Mouse (Mus musculus): Measurements from ENCODE around the gene Tigd3. TPM values are rescaled to one million over a fixed set of nuclear protein-coding genes. Genes with fewer than 3 reads are reported as not detected.

Gene Tigd3
- polyA plus RNA-seq, 1 experiment from 2014 or later, result 16.4 TPM

DNA sequence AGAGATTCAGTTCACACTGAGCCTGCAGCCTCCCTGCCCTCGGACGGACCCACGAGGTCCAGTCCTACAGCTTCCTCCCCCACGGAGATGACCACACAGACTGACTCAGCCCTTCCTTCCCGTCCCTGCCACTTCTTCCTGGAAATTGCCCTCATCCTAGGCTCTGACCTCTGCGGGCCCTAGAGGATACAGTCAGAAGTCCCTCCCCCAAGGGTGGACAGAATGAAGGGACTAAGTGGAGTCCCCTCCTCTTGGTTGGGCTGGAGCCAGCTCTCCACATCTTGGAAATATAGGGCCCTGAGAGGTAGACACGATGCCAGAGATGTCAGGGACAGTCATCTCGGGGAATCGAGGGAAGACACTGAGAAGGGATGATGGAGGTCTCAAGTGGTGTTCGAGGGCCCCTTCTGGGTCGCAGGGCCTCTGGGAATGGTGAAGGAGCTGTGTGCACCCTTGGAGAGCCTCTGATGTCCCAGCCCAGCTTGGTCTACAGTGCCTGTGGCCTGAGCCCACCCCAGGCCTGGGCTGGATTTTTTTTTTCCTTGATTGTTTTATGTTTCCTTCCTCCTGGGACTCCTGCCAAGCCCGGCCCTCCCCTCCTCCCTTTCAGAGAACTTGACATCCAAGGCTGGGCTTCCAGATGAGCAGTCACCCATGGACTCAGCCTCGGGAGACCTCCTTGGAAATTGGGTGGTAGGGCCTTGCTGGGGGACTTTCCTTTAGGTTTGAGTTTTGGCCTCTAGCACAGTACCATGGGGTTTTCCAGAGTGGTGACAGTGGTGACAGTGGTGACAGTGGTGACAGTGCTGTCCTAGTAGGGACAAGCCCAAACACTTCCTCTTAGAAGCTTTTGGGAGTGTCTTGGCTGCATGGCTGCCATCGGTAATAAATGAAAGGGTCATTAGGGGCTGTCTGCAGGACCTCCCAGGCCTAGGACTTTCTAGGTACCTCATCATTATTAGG lies 36.0 kb upstream of the Tigd3 start:
- no peak overlapping the region for H3K4me2 ChIP-seq
- peaks cover 12% of the 10 kb centered on the region for H3K4me1 ChIP-seq
- no peaks in the 10 kb centered on the region; the same call in 1 of the 2 replicates for H3K27me3 ChIP-seq (replicated peaks)
- H3K9ac ChIP-seq, result no peak overlapping the region
- no peak overlapping the region for H3K27ac ChIP-seq
- H3K4me3 ChIP-seq, result no peak overlapping the region
- no peaks in the 10 kb centered on the region for H3K36me3 ChIP-seq (replicated peaks)
- ATAC-seq (replicated peaks), result no peak
- 67% methylated on average over 14 of the region's 14 CpGs for WGBS
- no peaks in the 10 kb centered on the region for H3K9me3 ChIP-seq

DNA sequence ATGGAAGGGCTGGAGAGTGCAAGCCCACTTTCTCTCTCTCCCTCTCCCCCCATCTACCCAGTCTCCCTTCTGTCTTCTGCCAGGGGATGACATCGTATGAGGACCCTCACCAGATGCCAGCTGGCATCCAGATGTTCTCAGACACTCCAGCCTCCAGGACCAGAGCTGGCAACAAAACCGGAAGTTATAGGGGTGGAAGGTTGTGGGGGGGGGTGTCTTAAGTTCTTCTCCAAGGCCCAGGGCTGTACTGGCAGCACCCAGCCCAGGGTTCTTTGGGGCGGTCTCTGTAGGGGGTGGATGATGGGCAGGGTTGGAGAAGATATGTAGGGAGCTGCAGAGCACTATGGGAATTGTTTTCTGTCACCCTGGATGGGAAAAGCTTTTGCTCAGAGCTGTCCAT lies 34.6 kb upstream of the Tigd3 start:
- H3K4me3 ChIP-seq, result no peak overlapping the region
- 71% methylated on average over 3 of the region's 3 CpGs for WGBS
- H3K27ac ChIP-seq, result no peak overlapping the region
- H3K9me3 ChIP-seq, result no peaks in the 10 kb centered on the region
- H3K27me3 ChIP-seq (replicated peaks), result no peaks in the 10 kb centered on the region; the same call in 1 of the 2 replicates
- no peak overlapping the region for H3K4me2 ChIP-seq
- no peak overlapping the region for H3K9ac ChIP-seq
- peaks cover 15% of the 10 kb centered on the region for H3K4me1 ChIP-seq
- H3K36me3 ChIP-seq (replicated peaks), result no peaks in the 10 kb centered on the region
- ATAC-seq (replicated peaks), result no peak

GRCm38 (mm10) chr19:5928104-5928503 lies 34.2 kb upstream of the Tigd3 start:
- no peak for ATAC-seq (replicated peaks)
- Histone ChIP-seq H3K36me3 (replicated peaks) (no peaks in the 10 kb centered on the region), H3K4me3 (no peak overlapping the region), H3K4me1 (peaks cover 17% of the 10 kb centered on the region), H3K27me3 (replicated peaks) (no peaks in the 10 kb centered on the region; the same call in 1 of the 2 replicates), H3K9me3 (no peaks in the 10 kb centered on the region), H3K9ac (no peak overlapping the region), H3K27ac (no peak overlapping the region), H3K4me2 (no peak overlapping the region)
- 84% methylated on average over 6 of the region's 6 CpGs for WGBS

- Histone ChIP-seq H3K4me2 (no peak overlapping the region), H3K9ac (no peak overlapping the region), H3K27ac (no peak overlapping the region), H3K27me3 (replicated peaks) (no peaks in the 10 kb centered on the region; the same call in 1 of the 2 replicates), H3K4me1 (peaks cover 17% of the 10 kb centered on the region), H3K4me3 (no peak overlapping the region), H3K9me3 (no peaks in the 10 kb centered on the region), H3K36me3 (replicated peaks) (no peaks in the 10 kb centered on the region)
- ATAC-seq (replicated peaks), result no peak
- WGBS, result 80% methylated on average over 8 of the region's 8 CpGs
Observed at GRCm38 (mm10) chr19:5927532-5927931, 33.6 kb upstream of the Tigd3 start.

DNA sequence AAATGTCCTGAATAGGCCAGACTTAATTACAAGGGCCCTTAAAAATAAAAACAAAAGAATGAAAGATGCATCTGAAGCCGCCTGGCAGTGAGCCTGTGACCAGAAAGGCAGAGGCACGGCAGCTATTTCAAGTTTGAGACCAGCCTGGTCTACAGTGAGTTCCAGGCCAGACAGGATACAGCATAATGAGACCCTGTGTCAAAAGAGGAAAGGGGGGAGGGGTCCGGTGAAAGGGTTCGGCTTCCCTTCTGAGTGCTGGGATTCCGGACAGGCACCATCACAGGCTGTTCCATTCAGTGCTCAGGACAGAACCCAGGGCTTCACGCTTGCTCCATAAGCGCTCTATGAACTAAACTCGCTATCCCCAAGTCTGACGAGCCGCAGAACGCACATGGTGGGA lies 33.1 kb upstream of the Tigd3 start:
- Histone ChIP-seq H3K27ac (no peak overlapping the region), H3K9me3 (no peaks in the 10 kb centered on the region), H3K27me3 (replicated peaks) (no peaks in the 10 kb centered on the region; the same call in 1 of the 2 replicates), H3K4me2 (no peak overlapping the region), H3K9ac (no peak overlapping the region), H3K4me3 (no peak overlapping the region), H3K4me1 (peaks cover 19% of the 10 kb centered on the region), H3K36me3 (replicated peaks) (no peaks in the 10 kb centered on the region)
- no peak for ATAC-seq (replicated peaks)
- WGBS, result 76% methylated on average over 11 of the region's 11 CpGs

DNA sequence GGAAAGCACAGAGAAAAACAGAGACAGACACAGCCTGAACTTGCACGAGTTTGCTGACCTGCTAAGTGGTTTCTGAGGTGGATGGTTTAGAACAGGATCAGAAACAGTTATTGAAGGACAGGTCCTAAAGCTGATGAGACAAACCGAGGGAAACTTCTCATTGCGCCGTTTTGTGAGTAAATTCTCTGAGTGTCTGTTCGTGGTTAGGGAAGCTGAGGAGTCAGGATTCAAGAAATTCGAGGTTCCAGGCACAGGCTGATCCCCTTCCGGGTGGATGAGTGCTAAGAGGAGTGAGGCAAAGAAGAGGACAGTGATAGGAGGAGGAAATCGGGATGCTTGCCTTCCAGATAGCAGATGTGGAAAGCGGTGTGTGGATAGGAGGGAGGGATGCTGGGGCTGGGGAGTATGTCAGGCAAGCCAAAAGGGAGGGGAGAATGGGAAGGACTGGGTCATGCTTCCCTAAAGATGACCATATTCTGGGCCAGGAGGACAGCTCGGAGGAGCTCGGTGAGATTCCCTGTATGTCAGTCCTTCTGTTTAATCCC lies 31.4 kb upstream of the Tigd3 start:
- 30% methylated on average over 11 of the region's 11 CpGs for WGBS
- Histone ChIP-seq H3K9ac (peak overlapping the region; percentile 64), H3K4me2 (peak overlapping the region; percentile 65), H3K27me3 (replicated peaks) (no peaks in the 10 kb centered on the region; the same call in 1 of the 2 replicates), H3K4me1 (peaks cover 25% of the 10 kb centered on the region), H3K27ac (peak overlapping the region; percentile 73), H3K9me3 (no peaks in the 10 kb centered on the region), H3K4me3 (peak overlapping the region; percentile 52), H3K36me3 (replicated peaks) (no peaks in the 10 kb centered on the region)
- ATAC-seq (replicated peaks), result no peak

- Histone ChIP-seq H3K27ac (peak within 1 kb of the TSS; percentile 73), H3K9me3 (no peaks in the 10 kb centered on the region), H3K4me1 (peaks cover 25% of the 10 kb centered on the region), H3K9ac (peak within 1 kb of the TSS; percentile 64), H3K36me3 (replicated peaks) (no peaks in the 10 kb centered on the region), H3K4me3 (peak within 1 kb of the TSS; percentile 52), H3K4me2 (peak within 1 kb of the TSS; percentile 65), H3K27me3 (replicated peaks) (no peaks in the 10 kb centered on the region; the same call in 1 of the 2 replicates)
- under 1% methylated on average over 18 of the region's 18 CpGs for WGBS
- ATAC-seq (replicated peaks), result peak; percentile 96
Observed at GRCm38 (mm10) chr19:5924713-5925093, 30.8 kb upstream of the Tigd3 start, which contains the start of gene Cdc42ep2. Gene Cdc42ep2 (minus strand): TSS chr19:5924816.

DNA sequence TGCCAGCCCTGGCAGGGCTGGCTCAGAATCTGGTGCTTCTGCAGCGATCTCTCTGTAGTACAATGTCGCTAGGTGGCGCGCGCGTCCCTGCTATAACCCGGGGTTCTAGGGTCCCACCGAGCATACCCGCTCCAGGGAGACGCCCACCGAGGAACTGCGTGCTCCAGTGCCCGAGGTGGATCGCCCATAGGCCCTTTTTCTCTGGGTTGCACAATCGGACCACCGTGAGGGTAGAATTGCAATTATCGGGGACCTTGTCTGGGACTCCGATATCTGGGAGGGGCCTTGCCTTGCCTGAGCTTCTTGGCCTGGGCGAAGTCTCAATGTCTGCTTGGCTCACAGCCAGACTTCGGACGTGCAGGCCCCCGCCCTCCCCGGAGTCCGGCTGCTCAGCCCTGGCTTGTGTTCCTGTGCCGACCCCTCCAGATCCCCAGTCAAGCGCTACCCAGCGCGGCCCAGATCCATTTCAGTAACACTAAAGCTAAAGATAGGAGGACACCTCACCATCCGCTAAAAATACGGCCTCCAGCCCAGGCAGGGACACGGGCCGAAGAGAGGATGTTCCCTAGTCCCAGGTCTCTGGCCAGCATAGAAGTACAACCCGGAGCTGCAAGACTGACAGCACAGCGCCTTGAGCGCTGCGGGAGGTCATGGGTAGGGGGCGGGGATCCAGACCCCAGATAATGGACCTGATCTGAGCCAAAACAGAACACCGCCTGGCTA lies 30.2 kb upstream of the Tigd3 start:
- under 1% methylated on average over 38 of the region's 38 CpGs for WGBS
- no peaks in the 10 kb centered on the region for H3K9me3 ChIP-seq
- ATAC-seq (replicated peaks), result peak; percentile 88
- H3K36me3 ChIP-seq (replicated peaks), result no peaks in the 10 kb centered on the region
- no peaks in the 10 kb centered on the region; the same call in 1 of the 2 replicates for H3K27me3 ChIP-seq (replicated peaks)
- peak overlapping the region; percentile 64 for H3K9ac ChIP-seq
- peaks cover 25% of the 10 kb centered on the region for H3K4me1 ChIP-seq
- H3K4me2 ChIP-seq, result peak overlapping the region; percentile 65
- peak overlapping the region; percentile 73 for H3K27ac ChIP-seq
- peak overlapping the region; percentile 52 for H3K4me3 ChIP-seq

DNA sequence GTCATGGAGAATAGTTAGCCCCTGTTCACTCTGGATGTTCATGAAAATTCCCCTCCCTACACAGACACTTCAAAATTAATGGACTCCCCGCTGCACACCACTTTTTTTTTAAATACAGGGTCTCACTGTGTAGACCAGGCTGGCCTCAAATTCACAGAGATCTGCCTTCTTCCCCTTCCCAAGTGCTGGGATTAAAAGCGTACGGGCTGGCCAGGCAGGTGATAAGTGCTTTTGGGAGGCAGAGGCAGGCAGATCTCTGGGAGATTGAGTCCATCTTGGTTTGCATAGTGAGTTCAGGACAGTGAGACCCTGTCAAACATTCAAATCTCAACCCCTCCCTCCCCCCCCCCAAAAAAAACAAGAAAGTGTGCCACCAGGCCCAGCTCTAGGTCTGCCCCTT lies 29.0 kb upstream of the Tigd3 start:
- no peak for ATAC-seq (replicated peaks)
- Histone ChIP-seq H3K36me3 (replicated peaks) (peaks cover 6% of the 10 kb centered on the region; the same call in 1 of the 2 replicates), H3K27me3 (replicated peaks) (no peaks in the 10 kb centered on the region; the same call in 1 of the 2 replicates), H3K4me1 (peaks cover 25% of the 10 kb centered on the region), H3K4me3 (no peak overlapping the region), H3K4me2 (no peak overlapping the region), H3K27ac (no peak overlapping the region), H3K9me3 (no peaks in the 10 kb centered on the region), H3K9ac (no peak overlapping the region)
- WGBS, result 90% methylated on average over 3 of the region's 3 CpGs

DNA sequence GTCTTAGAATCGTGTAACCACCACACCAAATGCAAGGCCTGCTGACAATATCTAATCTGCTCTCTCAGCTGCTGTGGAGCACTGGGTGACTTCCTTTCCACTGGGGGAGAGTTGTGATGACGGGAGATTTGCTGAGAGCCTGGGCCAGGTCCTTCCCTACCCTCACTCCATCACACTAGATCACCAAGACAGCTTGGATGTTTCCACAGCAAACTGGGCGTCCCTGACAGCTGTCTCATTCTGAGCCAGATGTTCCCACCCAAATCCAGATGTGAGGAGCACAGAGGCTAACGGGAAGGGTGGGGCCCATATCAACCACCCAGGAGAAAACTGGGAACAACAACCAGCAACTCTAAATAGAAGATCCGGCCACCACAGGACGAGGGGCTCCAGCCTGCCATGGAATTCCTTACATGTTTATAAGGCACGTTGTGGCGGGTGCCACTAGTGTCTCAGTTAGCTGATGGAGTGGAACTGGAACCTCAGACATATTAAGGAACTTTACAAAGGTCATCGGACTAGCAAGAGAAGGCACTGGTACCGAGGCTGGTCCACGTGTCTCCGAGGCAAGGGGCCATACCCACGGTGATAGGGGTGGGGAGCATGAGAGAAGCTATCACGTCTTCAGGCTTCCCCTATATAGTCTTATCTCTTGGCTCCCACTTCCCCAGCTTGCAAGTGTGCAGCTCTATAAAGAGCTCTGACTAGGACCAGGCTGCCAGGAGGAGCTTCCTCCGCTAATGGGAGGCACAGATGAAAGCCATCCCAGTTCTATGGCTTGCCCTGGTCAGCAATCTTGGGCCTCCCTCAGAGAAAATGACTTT lies 28.4 kb upstream of the Tigd3 start:
- no peak overlapping the region for H3K4me3 ChIP-seq
- 82% methylated on average over 15 of the region's 15 CpGs for WGBS
- H3K27ac ChIP-seq, result no peak overlapping the region
- peak overlapping the region; percentile 13 for H3K9ac ChIP-seq
- no peak for ATAC-seq (replicated peaks)
- peaks cover 25% of the 10 kb centered on the region for H3K4me1 ChIP-seq
- H3K4me2 ChIP-seq, result peak overlapping the region; percentile 23; the same call in 1 of the 2 replicates
- no peaks in the 10 kb centered on the region; the same call in 1 of the 2 replicates for H3K27me3 ChIP-seq (replicated peaks)
- H3K9me3 ChIP-seq, result no peaks in the 10 kb centered on the region
- H3K36me3 ChIP-seq (replicated peaks), result peaks cover 8% of the 10 kb centered on the region; the same call in 1 of the 2 replicates

DNA sequence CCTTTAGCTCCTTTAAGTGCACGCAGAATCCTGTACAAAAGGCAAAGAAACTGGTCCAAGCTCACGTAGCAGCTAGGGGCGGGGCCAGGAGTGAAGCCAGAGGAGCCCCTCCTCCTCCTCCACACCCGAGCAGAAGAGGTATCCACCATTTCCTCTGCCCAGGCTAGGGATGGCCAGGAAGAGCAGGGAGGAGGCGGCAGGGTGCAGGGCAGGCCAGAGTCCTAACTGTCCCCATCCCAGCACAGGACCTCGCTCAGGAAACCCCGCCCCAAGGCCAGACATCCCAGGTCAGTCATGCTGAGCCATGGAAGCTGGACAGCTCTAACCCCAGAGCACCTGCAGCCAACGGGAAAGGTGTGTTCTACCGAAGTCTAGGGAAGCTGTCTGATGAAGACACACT lies 27.8 kb upstream of the Tigd3 start:
- WGBS, result 19% methylated on average over 9 of the region's 9 CpGs

More for the DNA sequence above, 27.8 kb upstream of the Tigd3 start:
- Histone ChIP-seq H3K27ac (no peak overlapping the region), H3K27me3 (replicated peaks) (no peaks in the 10 kb centered on the region; the same call in 1 of the 2 replicates), H3K9me3 (no peaks in the 10 kb centered on the region), H3K4me1 (peaks cover 25% of the 10 kb centered on the region), H3K4me2 (peak overlapping the region; percentile 23), H3K4me3 (0 out of 2 replicates have a peak overlapping the region, but pooled peaks have one; percentile 3), H3K36me3 (replicated peaks) (peaks cover 10% of the 10 kb centered on the region; the same call in 1 of the 2 replicates), H3K9ac (peak overlapping the region; percentile 13)
- ATAC-seq (replicated peaks), result no peak

Measured in midbrain, embryonic 15.5 days (tissue).